Mouse (Mus musculus): ENCODE results near the gene Immp1l.

Gene Immp1l

GRCm38 (mm10) chr2:105903896-105904756, at the start of gene Immp1l, which contains the start of gene Elp4:
TSS of gene Immp1l (plus strand) at chr2:105904638.
TSS of gene Elp4 (minus strand) at chr2:105904564.
- peak; percentile 99 for DNase-seq

GRCm38 (mm10) chr2:105854740-105855139, 49.7 kb upstream of the Immp1l start:
- peak; percentile 55 for DNase-seq

- no peak for DNase-seq
These were observed 31.0 kb upstream of the Immp1l start for GRCm38 (mm10) chr2:105873403-105873802.

- no peak for DNase-seq
These were observed 13.6 kb upstream of the Immp1l start for GRCm38 (mm10) chr2:105890816-105891215.

- no peak for DNase-seq
These were observed 314 bp downstream of the Immp1l start for GRCm38 (mm10) chr2:105904757-105905146.

- DNase-seq: no peak
These were observed 3.9 kb downstream of the Immp1l start for GRCm38 (mm10) chr2:105908351-105908750.

GRCm38 (mm10) chr2:105910611-105911010, 6.2 kb downstream of the Immp1l start:
- DNase-seq: no peak

- DNase-seq: peak; percentile 84
These were observed 9.4 kb downstream of the Immp1l start for GRCm38 (mm10) chr2:105913655-105914366.

- no peak for DNase-seq
These were observed 12.2 kb downstream of the Immp1l start for GRCm38 (mm10) chr2:105916671-105917070.

GRCm38 (mm10) chr2:105917623-105918346, 13.3 kb downstream of the Immp1l start:
- peak; percentile 71 for DNase-seq

GRCm38 (mm10) chr2:105950131-105950530, 45.7 kb downstream of the Immp1l start:
- no peak for DNase-seq

GRCm38 (mm10) chr2:105951350-105951940, 47.0 kb downstream of the Immp1l start:
- no peak for DNase-seq

- DNase-seq: no peak
These were observed 49.4 kb downstream of the Immp1l start for GRCm38 (mm10) chr2:105953862-105954261.

GRCm38 (mm10) chr2:105963447-105963846, 59.0 kb downstream of the Immp1l start:
- DNase-seq: peak; percentile 98

- DNase-seq: no peak
These were observed 69.5 kb downstream of the Immp1l start for GRCm38 (mm10) chr2:105973941-105974340.

GRCm38 (mm10) chr2:105978065-105978464, 73.6 kb downstream of the Immp1l start:
- peak; percentile 59 for DNase-seq

- peak; percentile 58 for DNase-seq
These were observed 80.8 kb downstream of the Immp1l start for GRCm38 (mm10) chr2:105985206-105985605.

GRCm38 (mm10) chr2:105987131-105987530, 82.7 kb downstream of the Immp1l start:
- peak; percentile 16 for DNase-seq

GRCm38 (mm10) chr2:105987999-105988398, 83.6 kb downstream of the Immp1l start:
- peak; percentile 20 for DNase-seq

- DNase-seq: peak; percentile 97
These were observed 98.6 kb downstream of the Immp1l start, which contains the start of gene Dnajc24 for GRCm38 (mm10) chr2:106002835-106003739. TSS of gene Dnajc24 (minus strand) at chr2:106003549.

GRCm38 (mm10) chr2:106008415-106008814, 104.0 kb downstream of the Immp1l start:
- DNase-seq: no peak

Data from retina, postnatal 1 day (tissue).